Mouse (Mus musculus): ENCODE measurements around the gene Cldnd1. TPM values are rescaled to one million over a fixed set of nuclear protein-coding genes. Genes with fewer than 3 reads are reported as not detected.

Cldnd1 gene
- polyA plus RNA-seq, 1 experiment from 2014 or later, result 108 TPM

GRCm38 (mm10) chr16:58718666-58719120 is 9.0 kb upstream of the Cldnd1 start, which contains the start of gene Gpr15:
TSS of gene Gpr15 (minus strand) at chr16:58719070.
- Histone ChIP-seq H3K4me3 (ENCODE audit: low read depth, low read length) (no peak within 1 kb of the TSS), H3K9me3 (ENCODE audit: control insufficient read depth, low read length) (no peaks in the 10 kb centered on the region), H3K27ac (ENCODE audit: low read depth) (no peak within 1 kb of the TSS), H3K4me1 (replicated peaks; ENCODE audit: control insufficient read depth, insufficient read depth, low read length) (no peaks in the 10 kb centered on the region), H3K9ac (ENCODE audit: low read length) (no peak within 1 kb of the TSS), H3K36me3 (ENCODE audit: control insufficient read depth, insufficient read depth, low read length) (no peaks in the 10 kb centered on the region), H3K27me3 (replicated peaks; ENCODE audit: control insufficient read depth, insufficient read depth, low read length) (no peaks in the 10 kb centered on the region), H3K4me2 (ENCODE audit: low read length) (no peak within 1 kb of the TSS)
- WGBS, result 92% methylated on average over 7 of the region's 7 CpGs
- ATAC-seq (replicated peaks; ENCODE audit: low FRiP score, low TSS enrichment, low read depth) (no peak), DNase-seq (ENCODE audit: low spot score) (no peak)

GRCm38 (mm10) chr16:58722292-58722691 is 5.4 kb upstream of the Cldnd1 start:
- no peaks in the 10 kb centered on the region for H3K4me1 ChIP-seq (replicated peaks; ENCODE audit: control insufficient read depth, insufficient read depth, low read length)
- H3K27me3 ChIP-seq (replicated peaks; ENCODE audit: control insufficient read depth, insufficient read depth, low read length), result no peaks in the 10 kb centered on the region
- no peaks in the 10 kb centered on the region for H3K9me3 ChIP-seq (ENCODE audit: control insufficient read depth, low read length)
- no peak overlapping the region for H3K4me3 ChIP-seq (ENCODE audit: low read depth, low read length)
- no peak overlapping the region for H3K4me2 ChIP-seq (ENCODE audit: low read length)
- DNase-seq (ENCODE audit: low spot score) (no peak), ATAC-seq (replicated peaks; ENCODE audit: low FRiP score, low TSS enrichment, low read depth) (no peak)
- H3K36me3 ChIP-seq (ENCODE audit: control insufficient read depth, insufficient read depth, low read length), result no peaks in the 10 kb centered on the region
- WGBS, result 83% methylated on average over 2 of the region's 2 CpGs
- H3K27ac ChIP-seq (ENCODE audit: low read depth), result no peak overlapping the region
- no peak overlapping the region for H3K9ac ChIP-seq (ENCODE audit: low read length)

GRCm38 (mm10) chr16:58726680-58727476 is 832 bp upstream of the Cldnd1 start:
- WGBS, result 73% methylated on average over 11 of the region's 11 CpGs
- DNase-seq (ENCODE audit: low spot score), result no peak
- no peak overlapping the region for H3K9ac ChIP-seq (ENCODE audit: low read length)
- peak overlapping the region; percentile 74 for H3K4me3 ChIP-seq (ENCODE audit: low read depth, low read length)
- no peak overlapping the region for H3K27ac ChIP-seq (ENCODE audit: low read depth)
- ATAC-seq (replicated peaks; ENCODE audit: low FRiP score, low TSS enrichment, low read depth), result no peak
- peaks cover 7% of the 10 kb centered on the region for H3K4me1 ChIP-seq (replicated peaks; ENCODE audit: control insufficient read depth, insufficient read depth, low read length)
- no peaks in the 10 kb centered on the region for H3K9me3 ChIP-seq (ENCODE audit: control insufficient read depth, low read length)
- H3K36me3 ChIP-seq (ENCODE audit: control insufficient read depth, insufficient read depth, low read length), result peaks cover 21% of the 10 kb centered on the region
- no peaks in the 10 kb centered on the region for H3K27me3 ChIP-seq (replicated peaks; ENCODE audit: control insufficient read depth, insufficient read depth, low read length)
- peak overlapping the region; percentile 58 for H3K4me2 ChIP-seq (ENCODE audit: low read length)

GRCm38 (mm10) chr16:58728176-58728671 is 514 bp downstream of the Cldnd1 start:
- ATAC-seq (replicated peaks; ENCODE audit: low FRiP score, low TSS enrichment, low read depth) (peak; percentile 92), DNase-seq (ENCODE audit: low spot score) (no peak)
- peak overlapping the region; percentile 76 for H3K9ac ChIP-seq (ENCODE audit: low read length)
- WGBS, result under 1% methylated on average over 22 of the region's 31 CpGs
- H3K27ac ChIP-seq (ENCODE audit: low read depth), result peak overlapping the region; percentile 64
- peak overlapping the region; percentile 60 for H3K4me2 ChIP-seq (ENCODE audit: low read length)
- H3K36me3 ChIP-seq (ENCODE audit: control insufficient read depth, insufficient read depth, low read length), result peaks cover 35% of the 10 kb centered on the region
- no peaks in the 10 kb centered on the region for H3K27me3 ChIP-seq (replicated peaks; ENCODE audit: control insufficient read depth, insufficient read depth, low read length)
- peaks cover 7% of the 10 kb centered on the region for H3K4me1 ChIP-seq (replicated peaks; ENCODE audit: control insufficient read depth, insufficient read depth, low read length)
- no peaks in the 10 kb centered on the region for H3K9me3 ChIP-seq (ENCODE audit: control insufficient read depth, low read length)
- H3K4me3 ChIP-seq (ENCODE audit: low read depth, low read length), result peak overlapping the region; percentile 74

GRCm38 (mm10) chr16:58738205-58738604 is 10.5 kb downstream of the Cldnd1 start:
- ATAC-seq (replicated peaks; ENCODE audit: low FRiP score, low TSS enrichment, low read depth) (no peak), DNase-seq (ENCODE audit: low spot score) (no peak)
- no peaks in the 10 kb centered on the region for H3K9me3 ChIP-seq (ENCODE audit: control insufficient read depth, low read length)
- no peak overlapping the region for H3K9ac ChIP-seq (ENCODE audit: low read length)
- peaks cover 21% of the 10 kb centered on the region for H3K36me3 ChIP-seq (ENCODE audit: control insufficient read depth, insufficient read depth, low read length)
- no peak overlapping the region for H3K27ac ChIP-seq (ENCODE audit: low read depth)
- no peaks in the 10 kb centered on the region for H3K4me1 ChIP-seq (replicated peaks; ENCODE audit: control insufficient read depth, insufficient read depth, low read length)
- H3K27me3 ChIP-seq (replicated peaks; ENCODE audit: control insufficient read depth, insufficient read depth, low read length), result no peaks in the 10 kb centered on the region
- no peak overlapping the region for H3K4me2 ChIP-seq (ENCODE audit: low read length)
- 76% methylated on average over 4 of the region's 4 CpGs for WGBS
- H3K4me3 ChIP-seq (ENCODE audit: low read depth, low read length), result no peak overlapping the region

GRCm38 (mm10) chr16:58738800-58739199 is 11.1 kb downstream of the Cldnd1 start:
- Histone ChIP-seq H3K27ac (ENCODE audit: low read depth) (no peak overlapping the region), H3K36me3 (ENCODE audit: control insufficient read depth, insufficient read depth, low read length) (peaks cover 15% of the 10 kb centered on the region), H3K4me1 (replicated peaks; ENCODE audit: control insufficient read depth, insufficient read depth, low read length) (no peaks in the 10 kb centered on the region), H3K27me3 (replicated peaks; ENCODE audit: control insufficient read depth, insufficient read depth, low read length) (no peaks in the 10 kb centered on the region), H3K9ac (ENCODE audit: low read length) (no peak overlapping the region), H3K4me2 (ENCODE audit: low read length) (no peak overlapping the region), H3K4me3 (ENCODE audit: low read depth, low read length) (no peak overlapping the region), H3K9me3 (ENCODE audit: control insufficient read depth, low read length) (no peaks in the 10 kb centered on the region)
- 89% methylated on average over 1 of the region's 1 CpGs for WGBS
- no peak for DNase-seq (ENCODE audit: low spot score)
- ATAC-seq (replicated peaks; ENCODE audit: low FRiP score, low TSS enrichment, low read depth), result no peak

GRCm38 (mm10) chr16:58740751-58741150 is 13.0 kb downstream of the Cldnd1 start:
- ATAC-seq (replicated peaks; ENCODE audit: low FRiP score, low TSS enrichment, low read depth), result no peak

GRCm38 (mm10) chr16:58746715-58747114 is 19.0 kb downstream of the Cldnd1 start:
- no peaks in the 10 kb centered on the region for H3K27me3 ChIP-seq (replicated peaks; ENCODE audit: control insufficient read depth, insufficient read depth, low read length)
- no peak overlapping the region for H3K4me2 ChIP-seq (ENCODE audit: low read length)
- no peak overlapping the region for H3K9ac ChIP-seq (ENCODE audit: low read length)
- no peak for ATAC-seq (replicated peaks; ENCODE audit: low FRiP score, low TSS enrichment, low read depth)
- no peak for DNase-seq (ENCODE audit: low spot score)
- H3K4me1 ChIP-seq (replicated peaks; ENCODE audit: control insufficient read depth, insufficient read depth, low read length), result no peaks in the 10 kb centered on the region
- H3K27ac ChIP-seq (ENCODE audit: low read depth), result no peak overlapping the region
- WGBS, result 68% methylated on average over 4 of the region's 4 CpGs
- H3K36me3 ChIP-seq (ENCODE audit: control insufficient read depth, insufficient read depth, low read length), result no peaks in the 10 kb centered on the region
- H3K4me3 ChIP-seq (ENCODE audit: low read depth, low read length), result no peak overlapping the region
- H3K9me3 ChIP-seq (ENCODE audit: control insufficient read depth, low read length), result no peaks in the 10 kb centered on the region

More at GRCm38 (mm10) chr16:58740751-58741150, 13.0 kb downstream of the Cldnd1 start:
- 93% methylated on average over 5 of the region's 5 CpGs for WGBS
- Histone ChIP-seq H3K9ac (ENCODE audit: low read length) (no peak overlapping the region), H3K36me3 (ENCODE audit: control insufficient read depth, insufficient read depth, low read length) (no peaks in the 10 kb centered on the region), H3K4me2 (ENCODE audit: low read length) (no peak overlapping the region), H3K4me3 (ENCODE audit: low read depth, low read length) (no peak overlapping the region), H3K27ac (ENCODE audit: low read depth) (no peak overlapping the region), H3K4me1 (replicated peaks; ENCODE audit: control insufficient read depth, insufficient read depth, low read length) (no peaks in the 10 kb centered on the region), H3K27me3 (replicated peaks; ENCODE audit: control insufficient read depth, insufficient read depth, low read length) (no peaks in the 10 kb centered on the region), H3K9me3 (ENCODE audit: control insufficient read depth, low read length) (no peaks in the 10 kb centered on the region)
- DNase-seq (ENCODE audit: low spot score), result no peak

- no peak for DNase-seq (ENCODE audit: low spot score)
- Histone ChIP-seq H3K4me1 (replicated peaks; ENCODE audit: control insufficient read depth, insufficient read depth, low read length) (no peaks in the 10 kb centered on the region), H3K9me3 (ENCODE audit: control insufficient read depth, low read length) (no peaks in the 10 kb centered on the region), H3K4me2 (ENCODE audit: low read length) (no peak overlapping the region), H3K27me3 (replicated peaks; ENCODE audit: control insufficient read depth, insufficient read depth, low read length) (no peaks in the 10 kb centered on the region), H3K4me3 (ENCODE audit: low read depth, low read length) (no peak overlapping the region), H3K27ac (ENCODE audit: low read depth) (no peak overlapping the region), H3K9ac (ENCODE audit: low read length) (no peak overlapping the region), H3K36me3 (ENCODE audit: control insufficient read depth, insufficient read depth, low read length) (no peaks in the 10 kb centered on the region)
- ATAC-seq (replicated peaks; ENCODE audit: low FRiP score, low TSS enrichment, low read depth), result no peak
- 11% methylated on average over 1 of the region's 1 CpGs for WGBS
Measured at GRCm38 (mm10) chr16:58751314-58751713, 23.6 kb downstream of the Cldnd1 start.

Measured in intestine, embryonic 14.5 days (tissue).